Mouse (Mus musculus): ENCODE results near the gene Knl1.

- TF ChIP-seq ZNF384 (IDR thresholded peaks at IDR 0.05; ENCODE audit: low read depth, low read length) (no peak), HCFC1 (IDR thresholded peaks at IDR 0.05; ENCODE audit: borderline replicate concordance, insufficient read depth, low read length) (no peak)
These were observed 47.8 kb upstream of the Knl1 start for GRCm38 (mm10) chr2:118999025-118999639.

Measured in ES-E14 (cell line).